Mouse (Mus musculus) liver, embryonic 14.5 days (tissue): ENCODE measurements around the gene Ltbp4. TPM values are rescaled to one million over a fixed set of nuclear protein-coding genes. Genes with fewer than 3 reads are reported as not detected.

Experiments
- ATAC-seq: fragments of 200-750 bp; cut with Nextera tagmentation; 2 replicates; pipeline ENCODE4 v1.8.0; 2017; ENCODE audit warnings: moderate number of reproducible peaks, mild to moderate bottlenecking, moderate library complexity; ENCODE audit not compliant: insufficient read depth
- DNase-seq, 3 experiments: peaks; one replicate each; pipeline ENCODE4 v3.0.0-alpha.2; 2012 to 2013; ENCODE audit warnings: low read depth in 3 of 3, low spot score in 3 of 3
- H3K27ac ChIP-seq: fragments of 300-500 bp; sonication (generic); 2 replicates; pipeline ENCODE4 v1.5.1; 2014; ENCODE audit warnings: moderate library complexity, mild to moderate bottlenecking, control low read depth, inconsistent platforms
- H3K27me3 ChIP-seq: fragments of 300-500 bp; sonication (generic); 2 replicates; pipeline ENCODE4 v1.6.1; 2014; ENCODE audit warnings: mild to moderate bottlenecking, low read length, moderate library complexity; ENCODE audit not compliant: control insufficient read depth, insufficient read depth
- H3K36me3 ChIP-seq: fragments of 300-500 bp; sonication (generic); replicated peaks from 2 replicates; pipeline ENCODE4 v1.6.1; 2014; ENCODE audit warnings: low read depth; ENCODE audit not compliant: control insufficient read depth, insufficient read depth
- H3K4me1 ChIP-seq, 2 experiments: fragments of 200-500 bp in 1 of 2; fragments of 300-500 bp in 1 of 2; sonication (generic) in 1 of 2; replicated peaks; 2 replicates each; pipeline ENCODE4 v1.6.1; 2012 to 2014; ENCODE audit warnings: antibody characterized with exemption in 1 of 2, inconsistent platforms in 1 of 2, low read length in 1 of 2; ENCODE audit not compliant: control insufficient read depth in 2 of 2, insufficient read depth in 2 of 2
- H3K4me2 ChIP-seq: fragments of 300-500 bp; sonication (generic); 2 replicates; pipeline ENCODE4 v1.6.1; 2014; ENCODE audit warnings: low read depth, mild to moderate bottlenecking, control low read depth, moderate library complexity
- H3K4me3 ChIP-seq, 2 experiments: fragments of 200-500 bp in 1 of 2; fragments of 300-500 bp in 1 of 2; sonication (generic) in 1 of 2; 2 replicates each; pipeline ENCODE4 v1.5.1; 2012 to 2014; ENCODE audit warnings: low read depth in 2 of 2, low read length in 2 of 2, mild to moderate bottlenecking in 2 of 2, control low read depth in 1 of 2, inconsistent platforms in 1 of 2, moderate library complexity in 1 of 2; ENCODE audit not compliant: insufficient read depth in 1 of 2
- H3K9ac ChIP-seq: fragments of 300-500 bp; sonication (generic); replicated peaks from 2 replicates; pipeline ENCODE4 v1.6.1; 2014; ENCODE audit warnings: mild to moderate bottlenecking, control low read depth, moderate library complexity
- H3K9me3 ChIP-seq: fragments of 300-500 bp; sonication (generic); 2 replicates; pipeline ENCODE4 v1.6.1; 2016; ENCODE audit warnings: low read length, mixed read lengths; ENCODE audit not compliant: control insufficient read depth
- CTCF ChIP-seq: IDR thresholded peaks from 2 replicates; pipeline ENCODE4 v1.5.1; 2016; ENCODE audit warnings: antibody characterized with exemption, low read depth, control low read depth
- EP300 ChIP-seq: IDR thresholded peaks from 2 replicates; pipeline ENCODE4 v1.6.1; 2016; ENCODE audit warnings: antibody characterized with exemption, low read depth
- WGBS: fragments of 180-500 bp; shearing (Covaris S2); extraction: QIAGEN DNeasy Blood & Tissue Kit; methylation state at CpG from one replicate; pipeline ENCODE4 v1.1.7; 2014; ENCODE audit not compliant: insufficient replicate concordance; 5-methylcytosine and 5-hydroxymethylcytosine counted together
- polyA plus RNA-seq, 2 experiments: library from polyadenylated mRNA; depleted of rRNA in 1 of 2; stranded (reverse) in 1 of 2; unstranded in 1 of 2; fragments of >200 nt; fragmentation: Nextera tagmentation in 1 of 2; extraction: Ambion mirVana in 1 of 2; gene quantifications; 2 replicates each; pipeline versions ENCODE4 v1.2.1 to v1.2.3; 2012 to 2014

Ltbp4 gene
- polyA plus RNA-seq, 2 experiments, result 3.0 to 5.2 TPM

- no peak for DNase-seq
- H3K4me1 ChIP-seq, result no peaks in the 10 kb centered on the region
- no peak overlapping the region for H3K27ac ChIP-seq
- no peak overlapping the region for H3K4me3 ChIP-seq
- H3K27me3 ChIP-seq, result no peaks in the 10 kb centered on the region
- no peak for TF ChIP-seq CTCF
- no peak for TF ChIP-seq EP300
- no peaks in the 10 kb centered on the region for H3K9me3 ChIP-seq
- 0 out of 2 replicates have a peak, but pooled peaks cover 2% of the 10 kb centered on the region for H3K36me3 ChIP-seq
- 46% methylated on average over 6 of the region's 6 CpGs for WGBS
- peak; percentile 31; the same call in 1 of the 2 replicates for ATAC-seq
- H3K4me2 ChIP-seq, result no peak overlapping the region
- no peak overlapping the region for H3K9ac ChIP-seq
Measured at GRCm38 (mm10) chr7:27345444-27345843, 8.0 kb upstream of the Ltbp4 start.

- Histone ChIP-seq H3K9me3 (no peaks in the 10 kb centered on the region), H3K36me3 (no peaks in the 10 kb centered on the region), H3K27ac (no peak overlapping the region), H3K27me3 (peaks cover 21% of the 10 kb centered on the region), H3K4me2 (no peak overlapping the region), H3K4me3 (no peak overlapping the region), H3K9ac (no peak overlapping the region), H3K4me1 (no peaks in the 10 kb centered on the region)
- no peak for DNase-seq
- no peak for ATAC-seq
- WGBS, result 34% methylated on average over 4 of the region's 4 CpGs
- TF ChIP-seq EP300 (no peak), CTCF (peak; percentile 52)
Measured at GRCm38 (mm10) chr7:27342595-27342994, 5.1 kb upstream of the Ltbp4 start.

GRCm38 (mm10) chr7:27339519-27339918, 2.0 kb upstream of the Ltbp4 start:
- Histone ChIP-seq H3K9me3 (no peaks in the 10 kb centered on the region), H3K4me3 (no peak overlapping the region), H3K27ac (no peak overlapping the region), H3K4me2 (no peak overlapping the region), H3K4me1 (no peaks in the 10 kb centered on the region), H3K36me3 (no peaks in the 10 kb centered on the region), H3K9ac (no peak overlapping the region), H3K27me3 (peaks cover 52% of the 10 kb centered on the region)
- WGBS, result 27% methylated on average over 7 of the region's 7 CpGs
- ATAC-seq (no peak), DNase-seq (no peak)
- TF ChIP-seq CTCF (no peak), EP300 (no peak)

- Histone ChIP-seq H3K9me3 (no peaks in the 10 kb centered on the region), H3K4me2 (no peak overlapping the region), H3K9ac (no peak overlapping the region), H3K36me3 (no peaks in the 10 kb centered on the region), H3K27ac (no peak overlapping the region), H3K4me3 (no peak overlapping the region), H3K4me1 (no peaks in the 10 kb centered on the region), H3K27me3 (peaks cover 56% of the 10 kb centered on the region)
- TF ChIP-seq CTCF, result no peak
- TF ChIP-seq EP300, result no peak
- no peak for DNase-seq
- 59% methylated on average over 4 of the region's 4 CpGs for WGBS
- ATAC-seq, result no peak
Measured at GRCm38 (mm10) chr7:27339114-27339513, 1.6 kb upstream of the Ltbp4 start.

- WGBS, result 2% methylated on average over 47 of the region's 47 CpGs
- H3K9ac ChIP-seq, result no peak overlapping the region
- H3K4me1 ChIP-seq, result no peaks in the 10 kb centered on the region; a peak in 1 of 4 replicates
- DNase-seq (peak; percentile 59 to 64 (median 63)), ATAC-seq (peak; percentile 51; the same call in 1 of the 2 replicates)
- TF ChIP-seq CTCF (peak; percentile 98), EP300 (no peak)
- peak overlapping the region; percentile 45 for H3K4me2 ChIP-seq
- peak overlapping the region in 1 of 2 experiments; percentile 10; a peak in 2 of 4 replicates for H3K4me3 ChIP-seq
- H3K9me3 ChIP-seq, result no peaks in the 10 kb centered on the region
- H3K27ac ChIP-seq, result no peak overlapping the region
- H3K36me3 ChIP-seq, result no peaks in the 10 kb centered on the region
- peaks cover 86% of the 10 kb centered on the region for H3K27me3 ChIP-seq
Measured at GRCm38 (mm10) chr7:27335928-27336823, 1.3 kb downstream of the Ltbp4 start.
